In genomic region chr15:83030884-83031283, GRCm38 (mm10) we compare ENCODE assay signal across 12 mouse cellular contexts. TPM values are rescaled to one million over a fixed set of nuclear protein-coding genes. Genes with fewer than 3 reads are reported as not detected.
A peak's percentile ranks its signal among the peaks of the same experiment; 100 is the strongest.
DNase-seq lines count a peak whose midpoint lies in the region; ATAC-seq and TF ChIP-seq lines count a peak whose summit lies in the region.
"Had no signal": no experiment of that assay in that cellular context is flagged by ENCODE, and none has a peak within 500 bp of the region (broad histone marks: within the 10 kb centered on the region; RNA-seq: fewer than 3 reads in every experiment).

No protein-coding gene starts in this region.

- peak overlapping the region; percentile 87 for H3K27ac ChIP-seq in hindbrain, embryonic 10.5 days
- no peak overlapping the region for H3K27ac ChIP-seq in hindbrain, embryonic 13.5 days
- H3K27ac ChIP-seq in midbrain, embryonic 11.5 days (ENCODE audit: low read depth, low read length), result peak overlapping the region; percentile 83; the same call in 1 of the 2 replicates
- H3K27ac ChIP-seq in midbrain, postnatal 0 days (ENCODE audit: low read depth, low read length), result no peak overlapping the region
- H3K27ac ChIP-seq in liver, postnatal 0 days (ENCODE audit: low read depth), result peak overlapping the region; percentile 7; the same call in 1 of the 2 replicates
- no peak overlapping the region for H3K27ac ChIP-seq in stomach, postnatal 0 days (replicated peaks)
- H3K27ac ChIP-seq: kidney, postnatal 0 days had no signal

- ATAC-seq in hindbrain, embryonic 13.5 days (ENCODE audit: low FRiP score), result no peak
- ATAC-seq in midbrain, embryonic 11.5 days (ENCODE audit: low FRiP score), result no peak
- ATAC-seq in midbrain, postnatal 0 days (ENCODE audit: low FRiP score), result no peak
- no peak for ATAC-seq in liver, postnatal 0 days
- peak; percentile 30; the same call in 1 of the 2 replicates for ATAC-seq in stomach, postnatal 0 days (ENCODE audit: low FRiP score, low TSS enrichment)
- ATAC-seq: CD4-positive, CD25-positive, alpha-beta regulatory T cell, adult 4 months had no signal

- H3K4me3 ChIP-seq in hindbrain, embryonic 10.5 days, result no peak overlapping the region
- H3K4me3 ChIP-seq in hindbrain, embryonic 13.5 days, result no peak overlapping the region
- H3K4me3 ChIP-seq in midbrain, embryonic 11.5 days (ENCODE audit: low read depth, low read length), result no peak overlapping the region
- no peak overlapping the region for H3K4me3 ChIP-seq in midbrain, postnatal 0 days (ENCODE audit: low read depth, low read length)
- peak overlapping the region; percentile 48 for H3K4me3 ChIP-seq in liver, postnatal 0 days (ENCODE audit: low read depth, low read length)
- H3K4me3 ChIP-seq in stomach, postnatal 0 days (ENCODE audit: low read depth, low read length), result no peak overlapping the region
- H3K4me3 ChIP-seq: embryonic facial prominence, embryonic 15.5 days had no signal

- no peak for DNase-seq in hindbrain, embryonic 10.5 days (ENCODE audit: low spot score)
- no peak for DNase-seq in midbrain, embryonic 11.5 days (ENCODE audit: low spot score, missing footprints)
- no peak for DNase-seq in midbrain, postnatal 0 days (ENCODE audit: low spot score)
- no peak for DNase-seq in liver, postnatal 0 days
- no peak for DNase-seq in stomach, postnatal 0 days (ENCODE audit: low spot score)
- DNase-seq in adrenal gland, adult 8-10 months, result no peak
- no peak for DNase-seq in kidney, adult 11 months
- DNase-seq: heart, postnatal 14 days had no signal

- no peaks in the 10 kb centered on the region for H3K9me3 ChIP-seq in hindbrain, embryonic 10.5 days
- H3K9me3 ChIP-seq in hindbrain, embryonic 13.5 days, result no peaks in the 10 kb centered on the region
- no peaks in the 10 kb centered on the region for H3K9me3 ChIP-seq in midbrain, embryonic 11.5 days (ENCODE audit: control insufficient read depth, low read length)
- H3K9me3 ChIP-seq in midbrain, postnatal 0 days (ENCODE audit: low read length), result no peaks in the 10 kb centered on the region
- H3K9me3 ChIP-seq in liver, postnatal 0 days (ENCODE audit: low read length), result no peaks in the 10 kb centered on the region
- H3K9me3 ChIP-seq in stomach, postnatal 0 days (ENCODE audit: control insufficient read depth, low read length), result no peaks in the 10 kb centered on the region
- H3K9me3 ChIP-seq: embryonic facial prominence, embryonic 15.5 days had no signal

- H3K27me3 ChIP-seq in hindbrain, embryonic 10.5 days (ENCODE audit: insufficient read depth, poor library complexity, severe bottlenecking), result peaks cover 76% of the 10 kb centered on the region
- peaks cover 53% of the 10 kb centered on the region for H3K27me3 ChIP-seq in hindbrain, embryonic 13.5 days
- H3K27me3 ChIP-seq in midbrain, embryonic 11.5 days (ENCODE audit: control insufficient read depth, insufficient read depth, low read length), result peaks cover 8% of the 10 kb centered on the region; the same call in 1 of the 2 replicates
- no peaks in the 10 kb centered on the region for H3K27me3 ChIP-seq in midbrain, postnatal 0 days (ENCODE audit: insufficient read depth, low read length)
- H3K27me3 ChIP-seq in liver, postnatal 0 days (ENCODE audit: insufficient read depth, low read length), result 0 out of 2 replicates have a peak, but pooled peaks cover 5% of the 10 kb centered on the region
- no peaks in the 10 kb centered on the region for H3K27me3 ChIP-seq in stomach, postnatal 0 days (ENCODE audit: control insufficient read depth, insufficient read depth, low read length)

- WGBS in hindbrain, embryonic 10.5 days, result 61% methylated on average over 4 of the region's 4 CpGs
- 68% methylated on average over 4 of the region's 4 CpGs for WGBS in hindbrain, embryonic 13.5 days
- WGBS in midbrain, embryonic 11.5 days, result 62% methylated on average over 4 of the region's 4 CpGs
- WGBS in midbrain, postnatal 0 days, result 62% methylated on average over 4 of the region's 4 CpGs
- WGBS in liver, postnatal 0 days (ENCODE audit: insufficient replicate concordance), result 43% methylated on average over 4 of the region's 4 CpGs
- 65% methylated on average over 4 of the region's 4 CpGs for WGBS in stomach, postnatal 0 days

- no peak for TF ChIP-seq EP300 in liver, postnatal 0 days (IDR thresholded peaks at IDR 0.05; ENCODE audit: low read depth)
- TF ChIP-seq EP300 in stomach, postnatal 0 days (optimal IDR thresholded peaks at IDR 0.05), result no peak

- H3K36me3 ChIP-seq in hindbrain, embryonic 10.5 days, result no peaks in the 10 kb centered on the region
- H3K36me3 ChIP-seq in hindbrain, embryonic 13.5 days, result no peaks in the 10 kb centered on the region
- H3K36me3 ChIP-seq in midbrain, embryonic 11.5 days (ENCODE audit: control insufficient read depth, insufficient read depth, low read length), result no peaks in the 10 kb centered on the region
- H3K36me3 ChIP-seq in midbrain, postnatal 0 days (ENCODE audit: insufficient read depth, low read length), result no peaks in the 10 kb centered on the region
- H3K36me3 ChIP-seq in liver, postnatal 0 days (replicated peaks; ENCODE audit: insufficient read depth, low read length), result 0 out of 2 replicates have a peak, but pooled peaks cover 3% of the 10 kb centered on the region
- no peaks in the 10 kb centered on the region for H3K36me3 ChIP-seq in stomach, postnatal 0 days (ENCODE audit: control insufficient read depth, insufficient read depth, low read length)
- H3K36me3 ChIP-seq: embryonic facial prominence, embryonic 15.5 days had no signal

- no peak overlapping the region for H3K4me2 ChIP-seq in hindbrain, embryonic 13.5 days
- H3K4me2 ChIP-seq in midbrain, embryonic 11.5 days, result no peak overlapping the region
- H3K4me2 ChIP-seq in midbrain, postnatal 0 days (ENCODE audit: low read depth, low read length, poor library complexity, severe bottlenecking), result no peak overlapping the region
- peak overlapping the region; percentile 61 for H3K4me2 ChIP-seq in liver, postnatal 0 days (ENCODE audit: low read depth, low read length)
- H3K4me2 ChIP-seq in stomach, postnatal 0 days (replicated peaks; ENCODE audit: low read depth), result no peak overlapping the region
- H3K4me2 ChIP-seq: embryonic facial prominence, embryonic 15.5 days had no signal

- peaks cover 68% of the 10 kb centered on the region for H3K4me1 ChIP-seq in hindbrain, embryonic 10.5 days (replicated peaks)
- H3K4me1 ChIP-seq in hindbrain, embryonic 13.5 days (replicated peaks), result peaks cover 59% of the 10 kb centered on the region
- peaks cover 44% of the 10 kb centered on the region for H3K4me1 ChIP-seq in midbrain, embryonic 11.5 days (ENCODE audit: control insufficient read depth, insufficient read depth, low read length)
- H3K4me1 ChIP-seq in midbrain, postnatal 0 days (ENCODE audit: insufficient read depth, low read length), result peaks cover 17% of the 10 kb centered on the region
- peaks cover 15% of the 10 kb centered on the region for H3K4me1 ChIP-seq in liver, postnatal 0 days (ENCODE audit: insufficient read depth)
- H3K4me1 ChIP-seq in stomach, postnatal 0 days (replicated peaks; ENCODE audit: control insufficient read depth, insufficient read depth), result no peaks in the 10 kb centered on the region

- no peak overlapping the region for H3K9ac ChIP-seq in hindbrain, embryonic 13.5 days
- H3K9ac ChIP-seq in midbrain, embryonic 11.5 days (ENCODE audit: low read length), result no peak overlapping the region
- no peak overlapping the region for H3K9ac ChIP-seq in midbrain, postnatal 0 days (replicated peaks; ENCODE audit: low read length, poor library complexity, severe bottlenecking)
- no peak overlapping the region for H3K9ac ChIP-seq in liver, postnatal 0 days (replicated peaks)
- H3K9ac ChIP-seq in stomach, postnatal 0 days (ENCODE audit: low read length), result no peak overlapping the region
- H3K9ac ChIP-seq: embryonic facial prominence, embryonic 15.5 days had no signal

- TF ChIP-seq CTCF in midbrain, postnatal 0 days (IDR thresholded peaks at IDR 0.05), result no peak
- no peak for TF ChIP-seq CTCF in liver, postnatal 0 days (IDR thresholded peaks at IDR 0.05; ENCODE audit: low read depth)
- no peak for TF ChIP-seq CTCF in stomach, postnatal 0 days (IDR thresholded peaks at IDR 0.05; ENCODE audit: low read depth)

RNA-seq across cellular contexts. Expression of gene Nfam1, which starts 2.2 kb away (rescaled TPM):
- polyA plus RNA-seq in hindbrain, embryonic 10.5 days (2016; fragmentation: Nextera tagmentation; extraction: Ambion mirVana), result 2.8 and 3.6 TPM in 2 replicates
- 2.0 and 2.2 TPM in 2 replicates for polyA plus RNA-seq in hindbrain, embryonic 13.5 days (2015; fragmentation: Nextera tagmentation; extraction: Ambion mirVana)
- polyA plus RNA-seq in midbrain, embryonic 11.5 days (2014; fragmentation: Nextera tagmentation; extraction: Ambion mirVana), result 3.9 and 4.0 TPM in 2 replicates
- total RNA-seq in midbrain, postnatal 0 days (2014; rRNA removed), result 3.3 and 4.1 TPM in 2 replicates
- polyA plus RNA-seq in midbrain, postnatal 0 days (2015; fragmentation: Nextera tagmentation; extraction: Ambion mirVana), result 1.9 and 2.6 TPM in 2 replicates
- polyA plus RNA-seq in liver, postnatal 0 days (2015; fragmentation: Nextera tagmentation; extraction: Ambion mirVana), result 9.4 and 10.4 TPM in 2 replicates
- 1.3 and 1.4 TPM in 2 replicates for polyA plus RNA-seq in stomach, postnatal 0 days (2015; fragmentation: Nextera tagmentation; extraction: Ambion mirVana)
- 1 to 10 TPM; 2.5 to 4.6 (median 3.8) TPM for total RNA-seq in adrenal gland, adult 8-10 months (2022)

RNA-seq across cellular contexts. Expression of gene Tcf20, which starts 43.2 kb away (rescaled TPM):
- polyA plus RNA-seq in hindbrain, embryonic 10.5 days (2016; fragmentation: Nextera tagmentation; extraction: Ambion mirVana), result 6.7 and 6.9 TPM in 2 replicates
- 11.8 and 12.6 TPM in 2 replicates for polyA plus RNA-seq in hindbrain, embryonic 13.5 days (2015; fragmentation: Nextera tagmentation; extraction: Ambion mirVana)
- polyA plus RNA-seq in midbrain, embryonic 11.5 days (2014; fragmentation: Nextera tagmentation; extraction: Ambion mirVana), result 12.3 and 13.5 TPM in 2 replicates
- 125 and 131 TPM in 2 replicates for total RNA-seq in midbrain, postnatal 0 days (2014; rRNA removed)
- polyA plus RNA-seq in midbrain, postnatal 0 days (2015; fragmentation: Nextera tagmentation; extraction: Ambion mirVana), result 10.6 and 11.8 TPM in 2 replicates
- 1.6 and 1.8 TPM in 2 replicates for polyA plus RNA-seq in liver, postnatal 0 days (2015; fragmentation: Nextera tagmentation; extraction: Ambion mirVana)
- 3.6 and 3.7 TPM in 2 replicates for polyA plus RNA-seq in stomach, postnatal 0 days (2015; fragmentation: Nextera tagmentation; extraction: Ambion mirVana)
- 100 to 1,000 TPM; 102 to 109 (median 106) TPM for total RNA-seq in adrenal gland, adult 8-10 months (2022)

RNA-seq across cellular contexts. Expression of gene Serhl, which starts 58.4 kb away (rescaled TPM):
- polyA plus RNA-seq in hindbrain, embryonic 10.5 days (2016; fragmentation: Nextera tagmentation; extraction: Ambion mirVana), result 57.1 and 58.9 TPM in 2 replicates
- polyA plus RNA-seq in hindbrain, embryonic 13.5 days (2015; fragmentation: Nextera tagmentation; extraction: Ambion mirVana), result 30.8 and 32.4 TPM in 2 replicates
- polyA plus RNA-seq in midbrain, embryonic 11.5 days (2014; fragmentation: Nextera tagmentation; extraction: Ambion mirVana), result 46.9 and 47.0 TPM in 2 replicates
- total RNA-seq in midbrain, postnatal 0 days (2014; rRNA removed), result 4.2 and 6.7 TPM in 2 replicates
- polyA plus RNA-seq in midbrain, postnatal 0 days (2015; fragmentation: Nextera tagmentation; extraction: Ambion mirVana), result 38.5 and 40.0 TPM in 2 replicates
- polyA plus RNA-seq in liver, postnatal 0 days (2015; fragmentation: Nextera tagmentation; extraction: Ambion mirVana), result 24.2 and 24.3 TPM in 2 replicates
- 51.5 and 61.6 TPM in 2 replicates for polyA plus RNA-seq in stomach, postnatal 0 days (2015; fragmentation: Nextera tagmentation; extraction: Ambion mirVana)
- total RNA-seq in adrenal gland, adult 8-10 months (2022), result 10 to 100 TPM; 42.1 to 73.7 (median 60.6) TPM

Comparison
In these comparisons a context has a peak if more than half of its experiments do, and no peak if none do; other contexts are left out.
1. H3K27ac ChIP-seq: peak in hindbrain, embryonic 10.5 days (single experiment), midbrain, embryonic 11.5 days (single experiment) and liver, postnatal 0 days (single experiment); none in hindbrain, embryonic 13.5 days (single experiment), midbrain, postnatal 0 days (single experiment) and stomach, postnatal 0 days (single experiment).